Mouse (Mus musculus) cortical plate, adult 2 months (tissue): ENCODE measurements around the gene Eme2.

Experiments used
- CTCF ChIP-seq: fragments of 200-500 bp; IDR thresholded peaks from 2 replicates; pipeline ENCODE4 v1.5.1; 2011; ENCODE audit warnings: mild to moderate bottlenecking, control low read depth, low read length; ENCODE audit not compliant: insufficient read depth; ENCODE audit errors: extremely low read depth
- POLR2A ChIP-seq: fragments of 200-500 bp; IDR thresholded peaks from 2 replicates; pipeline ENCODE4 v1.6.1; 2011; ENCODE audit warnings: mild to moderate bottlenecking, low read length, control low read depth; ENCODE audit not compliant: insufficient read depth; ENCODE audit errors: extremely low read depth

GRCm38 (mm10) chr17:24937266-24937665 is 42.4 kb upstream of the Eme2 start:
- TF ChIP-seq POLR2A (no peak), CTCF (no peak)
